Mouse (Mus musculus): ENCODE results near the gene Dcbld1.

GRCm38 (mm10) chr10:52215267-52215818 is 18.1 kb upstream of the Dcbld1 start:
- TF ChIP-seq POLR2A (IDR thresholded peaks at IDR 0.05; ENCODE audit: borderline replicate concordance, low read depth, low read length) (no peak), CTCF (IDR thresholded peaks at IDR 0.05; ENCODE audit: low read depth, low read length) (no peak)

Data from bone marrow macrophage, adult 2 months (primary cell).